ENCODE assay signal across 8 mouse cellular contexts in genomic region chr7:19077761-19078160, GRCm38 (mm10). TPM values are rescaled to one million over a fixed set of nuclear protein-coding genes. Genes with fewer than 3 reads are reported as not detected.
DNase-seq lines count a peak whose midpoint lies in the region; ATAC-seq and TF ChIP-seq lines count a peak whose summit lies in the region.

No protein-coding gene starts in this region.

- H3K27ac ChIP-seq in heart, embryonic 15.5 days, result peak overlapping the region; percentile 83
- no peak overlapping the region for H3K27ac ChIP-seq in liver, embryonic 14.5 days
- no peak overlapping the region for H3K27ac ChIP-seq in neural tube, embryonic 15.5 days (replicated peaks)
- no peak overlapping the region for H3K27ac ChIP-seq in cerebellum, adult 2 months (ENCODE audit: insufficient read depth, low read length)

- peak overlapping the region; percentile 96 for H3K4me3 ChIP-seq in heart, embryonic 15.5 days
- no peak overlapping the region for H3K4me3 ChIP-seq in liver, embryonic 14.5 days (ENCODE audit: insufficient read depth in 1 of 2, low read depth in 2 of 2, low read length in 2 of 2)
- H3K4me3 ChIP-seq in neural tube, embryonic 15.5 days (replicated peaks), result peak overlapping the region; percentile 96
- no peak overlapping the region for H3K4me3 ChIP-seq in cerebellum, adult 2 months (replicated peaks; ENCODE audit: insufficient read depth, low read depth, low read length)

- TF ChIP-seq POLR2A in cerebellum, adult 2 months (IDR thresholded peaks at IDR 0.05; ENCODE audit: borderline replicate concordance, insufficient read depth, low read length), result no peak

- no peaks in the 10 kb centered on the region for H3K9me3 ChIP-seq in heart, embryonic 15.5 days (replicated peaks)
- no peaks in the 10 kb centered on the region for H3K9me3 ChIP-seq in liver, embryonic 14.5 days (ENCODE audit: control insufficient read depth, low read length)
- H3K9me3 ChIP-seq in neural tube, embryonic 15.5 days (replicated peaks), result no peaks in the 10 kb centered on the region

- no peak for TF ChIP-seq CTCF in liver, embryonic 14.5 days (IDR thresholded peaks at IDR 0.05; ENCODE audit: low read depth)
- no peak for TF ChIP-seq CTCF in cerebellum, adult 2 months (IDR thresholded peaks at IDR 0.05; ENCODE audit: borderline replicate concordance, insufficient read depth, low read depth, low read length)

- H3K4me2 ChIP-seq in heart, embryonic 15.5 days, result peak overlapping the region; percentile 83
- H3K4me2 ChIP-seq in liver, embryonic 14.5 days (ENCODE audit: low read depth), result peak overlapping the region; percentile 95
- peak overlapping the region; percentile 94 for H3K4me2 ChIP-seq in neural tube, embryonic 15.5 days

- peaks cover 52% of the 10 kb centered on the region for H3K4me1 ChIP-seq in heart, embryonic 15.5 days (replicated peaks)
- H3K4me1 ChIP-seq in liver, embryonic 14.5 days (replicated peaks; ENCODE audit: control insufficient read depth in 2 of 2, insufficient read depth in 2 of 2, low read length in 1 of 2), result peaks cover 8 to 20% of the 10 kb centered on the region in 2 experiments
- H3K4me1 ChIP-seq in neural tube, embryonic 15.5 days, result peaks cover 39% of the 10 kb centered on the region
- peaks cover 5% of the 10 kb centered on the region for H3K4me1 ChIP-seq in cerebellum, adult 2 months (ENCODE audit: control insufficient read depth, insufficient read depth, low read length)

- ATAC-seq in heart, embryonic 15.5 days (replicated peaks; ENCODE audit: insufficient number of reproducible peaks, insufficient read depth, low FRiP score, low read depth), result no peak
- ATAC-seq in liver, embryonic 14.5 days (ENCODE audit: insufficient read depth), result no peak
- no peak for ATAC-seq in neural tube, embryonic 15.5 days (ENCODE audit: low FRiP score)

- DNase-seq in CD4-positive helper T cell, adult 2 months (ENCODE audit: low read depth, low spot score), result peak; percentile 83
- peak; percentile 74 for DNase-seq in T-cell, adult 2 months (ENCODE audit: low spot score)
- DNase-seq in liver, embryonic 14.5 days (ENCODE audit: low read depth in 3 of 3, low spot score in 3 of 3), result no peak
- DNase-seq in cerebellum, adult 11-12 months, result no peak
- no peak for DNase-seq in adrenal gland, postnatal 4 days (ENCODE audit: low spot score in 2 of 2)
- DNase-seq in cerebellum, adult 2 months, result no peak

- H3K36me3 ChIP-seq in heart, embryonic 15.5 days, result peaks cover 36% of the 10 kb centered on the region
- H3K36me3 ChIP-seq in liver, embryonic 14.5 days (replicated peaks; ENCODE audit: control insufficient read depth, insufficient read depth, low read depth), result peaks cover 14% of the 10 kb centered on the region; the same call in 1 of the 2 replicates
- peaks cover 49% of the 10 kb centered on the region for H3K36me3 ChIP-seq in neural tube, embryonic 15.5 days

- no peak for TF ChIP-seq EP300 in liver, embryonic 14.5 days (IDR thresholded peaks at IDR 0.05; ENCODE audit: low read depth)

- H3K27me3 ChIP-seq in heart, embryonic 15.5 days, result no peaks in the 10 kb centered on the region
- peaks cover 2% of the 10 kb centered on the region; the same call in 1 of the 2 replicates for H3K27me3 ChIP-seq in liver, embryonic 14.5 days (ENCODE audit: control insufficient read depth, insufficient read depth, low read length)
- no peaks in the 10 kb centered on the region for H3K27me3 ChIP-seq in neural tube, embryonic 15.5 days (replicated peaks)
- H3K27me3 ChIP-seq in cerebellum, adult 2 months (ENCODE audit: control insufficient read depth, insufficient read depth, low read length), result no peaks in the 10 kb centered on the region

- H3K9ac ChIP-seq in heart, embryonic 15.5 days, result peak overlapping the region; percentile 99
- H3K9ac ChIP-seq in liver, embryonic 14.5 days (replicated peaks), result no peak overlapping the region
- peak overlapping the region; percentile 100; the same call in 1 of the 2 replicates for H3K9ac ChIP-seq in neural tube, embryonic 15.5 days (replicated peaks)

- WGBS in heart, embryonic 15.5 days, result 64% methylated on average over 14 of the region's 14 CpGs
- WGBS in liver, embryonic 14.5 days (ENCODE audit: insufficient replicate concordance), result 14% methylated on average over 14 of the region's 14 CpGs
- 86% methylated on average over 14 of the region's 14 CpGs for WGBS in neural tube, embryonic 15.5 days
- 60% methylated on average over 14 of the region's 14 CpGs for WGBS in cerebellum, adult 2 months

RNA-seq across cellular contexts. Expression of gene Dmwd, which starts 1.7 kb away (rescaled TPM):
- polyA plus RNA-seq in heart, embryonic 15.5 days (2015; fragmentation: Nextera tagmentation; extraction: Ambion mirVana), result 14.2 and 20.0 TPM in 2 replicates
- 18.1 and 20.2 TPM in 2 replicates for polyA plus RNA-seq in liver, embryonic 14.5 days (2012; rRNA removed)
- 3.5 and 3.7 TPM in 2 replicates for polyA plus RNA-seq in liver, embryonic 14.5 days (2014; fragmentation: Nextera tagmentation; extraction: Ambion mirVana)
- polyA plus RNA-seq in neural tube, embryonic 15.5 days (2015; fragmentation: Nextera tagmentation; extraction: Ambion mirVana), result 30.3 and 35.8 TPM in 2 replicates
- total RNA-seq in adrenal gland, postnatal 4 days (2021), result 10 to 100 TPM; 67.0 to 70.3 TPM
- polyA plus RNA-seq in cerebellum, adult 2 months (2012; rRNA removed), result 116 and 117 TPM in 2 replicates

RNA-seq across cellular contexts. Expression of gene Dmpk, which starts 5.9 kb away (rescaled TPM):
- polyA plus RNA-seq in heart, embryonic 15.5 days (2015; fragmentation: Nextera tagmentation; extraction: Ambion mirVana), result 51.9 and 57.3 TPM in 2 replicates
- polyA plus RNA-seq in liver, embryonic 14.5 days (2012; rRNA removed), result 17.9 and 20.7 TPM in 2 replicates
- 8.3 and 10.6 TPM in 2 replicates for polyA plus RNA-seq in liver, embryonic 14.5 days (2014; fragmentation: Nextera tagmentation; extraction: Ambion mirVana)
- 10.0 and 14.9 TPM in 2 replicates for polyA plus RNA-seq in neural tube, embryonic 15.5 days (2015; fragmentation: Nextera tagmentation; extraction: Ambion mirVana)
- total RNA-seq in adrenal gland, postnatal 4 days (2021), result 10 to 100 TPM; 70.0 to 74.7 TPM
- polyA plus RNA-seq in cerebellum, adult 2 months (2012; rRNA removed), result 38.9 and 40.1 TPM in 2 replicates

RNA-seq across cellular contexts. Expression of gene Six5, which starts 16.6 kb away (rescaled TPM):
- 4.9 and 6.7 TPM in 2 replicates for polyA plus RNA-seq in heart, embryonic 15.5 days (2015; fragmentation: Nextera tagmentation; extraction: Ambion mirVana)
- 3.3 and 4.3 TPM in 2 replicates for polyA plus RNA-seq in liver, embryonic 14.5 days (2012; rRNA removed)
- 0.60 and 1.3 TPM in 2 replicates for polyA plus RNA-seq in liver, embryonic 14.5 days (2014; fragmentation: Nextera tagmentation; extraction: Ambion mirVana)
- polyA plus RNA-seq in neural tube, embryonic 15.5 days (2015; fragmentation: Nextera tagmentation; extraction: Ambion mirVana), result 1.8 and 3.1 TPM in 2 replicates
- total RNA-seq in adrenal gland, postnatal 4 days (2021), result 10 to 100 TPM; 23.4 to 25.3 TPM
- 3.5 and 4.6 TPM in 2 replicates for polyA plus RNA-seq in cerebellum, adult 2 months (2012; rRNA removed)

RNA-seq across cellular contexts. Expression of gene Rsph6a, which starts 23.3 kb away (rescaled TPM):
- not detected in 2 replicates for polyA plus RNA-seq in heart, embryonic 15.5 days (2015; fragmentation: Nextera tagmentation; extraction: Ambion mirVana)
- polyA plus RNA-seq in liver, embryonic 14.5 days (2012; rRNA removed), result not detected in 2 replicates
- polyA plus RNA-seq in liver, embryonic 14.5 days (2014; fragmentation: Nextera tagmentation; extraction: Ambion mirVana), result not detected in 2 replicates
- polyA plus RNA-seq in neural tube, embryonic 15.5 days (2015; fragmentation: Nextera tagmentation; extraction: Ambion mirVana), result 0.24 TPM in 1 of 2 replicates, not detected in the other
- not detected for total RNA-seq in adrenal gland, postnatal 4 days (2021)
- 0.10 TPM in 1 of 2 replicates, not detected in the other for polyA plus RNA-seq in cerebellum, adult 2 months (2012; rRNA removed)

RNA-seq across cellular contexts. Expression of gene Gm4969, which starts 40.4 kb away (rescaled TPM):
- 0.73 and 1.0 TPM in 2 replicates for polyA plus RNA-seq in heart, embryonic 15.5 days (2015; fragmentation: Nextera tagmentation; extraction: Ambion mirVana)
- 0.14 and 0.25 TPM in 2 replicates for polyA plus RNA-seq in liver, embryonic 14.5 days (2012; rRNA removed)
- 0.16 and 0.22 TPM in 2 replicates for polyA plus RNA-seq in liver, embryonic 14.5 days (2014; fragmentation: Nextera tagmentation; extraction: Ambion mirVana)
- polyA plus RNA-seq in neural tube, embryonic 15.5 days (2015; fragmentation: Nextera tagmentation; extraction: Ambion mirVana), result 7.5 and 8.2 TPM in 2 replicates
- under 1 TPM; 0.59 to 0.98 TPM for total RNA-seq in adrenal gland, postnatal 4 days (2021)
- polyA plus RNA-seq in cerebellum, adult 2 months (2012; rRNA removed), result 0.80 and 0.90 TPM in 2 replicates

Comparison
In these comparisons a context has a peak if more than half of its experiments do, and no peak if none do; other contexts are left out.
1. DNase-seq: peak in CD4-positive helper T cell, adult 2 months (single experiment) and T-cell, adult 2 months (single experiment); none in liver, embryonic 14.5 days (0 of 3), cerebellum, adult 11-12 months (single experiment), adrenal gland, postnatal 4 days (0 of 2) and cerebellum, adult 2 months (0 of 2).
2. H3K4me3 ChIP-seq: peak in heart, embryonic 15.5 days (single experiment) and neural tube, embryonic 15.5 days (single experiment); none in liver, embryonic 14.5 days (0 of 2) and cerebellum, adult 2 months (single experiment).
3. Peak in every context shown above with its lines, with median percentiles within 50 percentile points of each other: H3K4me2 ChIP-seq.